Mouse (Mus musculus): ENCODE data around the gene Nrn1l. TPM values are rescaled to one million over a fixed set of nuclear protein-coding genes. Genes with fewer than 3 reads are reported as not detected.

The Nrn1l gene
- 1 to 10 TPM in 1 of 2 experiments, under 1 TPM in 1; 0.59 to 1.7 TPM for total RNA-seq (2021)
- long read RNA-seq, experiment 1 = 0 reads
- long read RNA-seq, experiment 2 = 0 reads

DNA sequence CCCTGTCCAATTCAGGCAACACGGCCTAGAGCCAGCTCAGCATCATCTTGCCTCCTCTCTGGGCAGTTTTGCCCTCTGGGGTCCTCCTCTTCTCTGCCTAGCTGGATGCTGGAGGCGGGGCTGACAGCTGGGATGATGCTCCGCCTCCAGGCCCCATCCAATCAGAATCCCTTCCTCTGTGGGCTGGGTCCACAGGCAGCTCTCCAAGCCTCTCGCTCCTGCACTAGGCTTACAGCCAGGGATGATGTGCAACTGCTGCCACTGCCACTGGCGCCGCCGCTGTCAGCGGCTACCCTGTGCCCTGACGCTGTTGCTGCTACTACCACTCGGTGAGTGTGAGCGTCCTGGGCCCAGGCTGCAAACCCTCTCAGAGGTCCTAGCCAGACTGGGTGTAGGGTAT lies at the start of gene Nrn1l:
Gene Nrn1l, plus strand, starts transcription at position 229 of the 400 bp plus-strand sequence.
- peak; percentile 77 to 83 for DNase-seq

- DNase-seq = no peak
These were observed 46.7 kb upstream of the Nrn1l start for GRCm38 (mm10) chr8:105846678-105847077.

- DNase-seq = no peak
These were observed 43.4 kb upstream of the Nrn1l start for GRCm38 (mm10) chr8:105850014-105850413.

GRCm38 (mm10) chr8:105850611-105851010 lies 42.8 kb upstream of the Nrn1l start:
- DNase-seq = no peak

DNA sequence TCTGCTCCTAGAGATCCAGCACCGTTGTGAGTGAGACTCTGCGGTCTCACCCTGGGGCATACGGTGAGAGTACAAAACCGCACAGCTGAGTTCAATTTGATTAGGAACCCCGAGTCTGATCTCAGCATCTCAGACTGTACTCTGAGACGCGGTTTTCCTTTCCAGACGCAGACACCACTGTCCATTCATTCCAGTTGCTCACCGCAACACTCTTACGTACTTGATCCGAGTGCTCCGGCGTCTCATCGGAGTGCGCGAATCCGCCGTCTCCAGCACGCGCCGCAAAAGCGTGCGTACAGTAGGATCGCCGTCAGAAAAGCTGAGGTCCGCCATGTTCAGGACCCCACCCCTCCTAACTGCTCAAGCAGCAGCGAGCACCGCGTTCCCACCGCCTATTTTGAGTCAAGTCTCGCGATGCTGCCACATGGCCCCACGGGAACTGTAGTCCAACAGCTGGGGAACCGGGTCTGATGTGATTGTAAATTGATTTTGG lies 41.7 kb upstream of the Nrn1l start:
- peak; percentile 90 to 92 for DNase-seq

- no peak for DNase-seq
These were observed 41.1 kb upstream of the Nrn1l start for GRCm38 (mm10) chr8:105852146-105852729.

DNA sequence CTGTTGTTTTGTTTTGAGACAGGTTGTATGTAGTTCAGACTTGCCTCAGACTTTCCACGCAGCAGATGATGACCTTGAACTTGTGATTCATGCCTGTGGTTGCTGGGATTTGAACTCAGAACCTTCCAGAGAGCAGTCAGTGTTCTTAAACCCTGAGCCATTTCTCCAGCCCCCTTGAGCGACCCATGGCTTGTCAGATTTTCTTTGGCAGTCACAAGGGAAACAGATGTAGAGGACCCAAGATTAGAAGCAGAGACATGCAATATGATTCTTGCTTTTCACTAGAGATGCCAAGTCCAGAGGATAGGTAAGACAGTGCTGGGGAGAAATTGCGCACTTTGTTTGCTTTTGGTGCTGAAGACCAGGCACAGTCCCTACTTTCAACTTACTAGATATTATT lies 40.2 kb upstream of the Nrn1l start, which contains the start of gene Cenpt:
Gene Cenpt, minus strand, starts transcription at position 101 of the 400 bp plus-strand sequence.
- DNase-seq = no peak

DNA sequence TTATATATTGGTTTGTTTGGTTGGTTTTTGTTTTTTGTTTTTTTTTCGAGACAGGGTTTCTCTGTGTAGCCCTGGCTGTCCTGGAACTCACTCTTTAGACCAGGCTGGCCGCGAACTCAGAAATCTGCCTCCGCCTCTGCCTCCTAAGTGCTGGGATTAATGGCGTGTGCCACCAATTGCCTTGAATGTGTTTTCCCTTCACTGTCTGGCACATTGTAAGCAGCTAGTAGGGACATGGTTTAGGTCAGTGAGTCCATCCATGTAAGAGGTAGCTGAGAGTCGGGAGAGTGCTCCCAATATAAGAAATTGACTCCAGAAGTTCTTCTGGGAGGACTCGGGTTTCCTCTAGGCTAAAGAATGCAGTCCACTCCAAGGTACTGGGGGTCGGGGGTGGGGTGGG lies 39.1 kb upstream of the Nrn1l start:
- DNase-seq = no peak

- DNase-seq = peak; percentile 94 to 96
These were observed 38.6 kb upstream of the Nrn1l start, which contains the start of gene Thap11 for GRCm38 (mm10) chr8:105854715-105855216. Gene Thap11 (plus strand): TSS chr8:105855132.

DNA sequence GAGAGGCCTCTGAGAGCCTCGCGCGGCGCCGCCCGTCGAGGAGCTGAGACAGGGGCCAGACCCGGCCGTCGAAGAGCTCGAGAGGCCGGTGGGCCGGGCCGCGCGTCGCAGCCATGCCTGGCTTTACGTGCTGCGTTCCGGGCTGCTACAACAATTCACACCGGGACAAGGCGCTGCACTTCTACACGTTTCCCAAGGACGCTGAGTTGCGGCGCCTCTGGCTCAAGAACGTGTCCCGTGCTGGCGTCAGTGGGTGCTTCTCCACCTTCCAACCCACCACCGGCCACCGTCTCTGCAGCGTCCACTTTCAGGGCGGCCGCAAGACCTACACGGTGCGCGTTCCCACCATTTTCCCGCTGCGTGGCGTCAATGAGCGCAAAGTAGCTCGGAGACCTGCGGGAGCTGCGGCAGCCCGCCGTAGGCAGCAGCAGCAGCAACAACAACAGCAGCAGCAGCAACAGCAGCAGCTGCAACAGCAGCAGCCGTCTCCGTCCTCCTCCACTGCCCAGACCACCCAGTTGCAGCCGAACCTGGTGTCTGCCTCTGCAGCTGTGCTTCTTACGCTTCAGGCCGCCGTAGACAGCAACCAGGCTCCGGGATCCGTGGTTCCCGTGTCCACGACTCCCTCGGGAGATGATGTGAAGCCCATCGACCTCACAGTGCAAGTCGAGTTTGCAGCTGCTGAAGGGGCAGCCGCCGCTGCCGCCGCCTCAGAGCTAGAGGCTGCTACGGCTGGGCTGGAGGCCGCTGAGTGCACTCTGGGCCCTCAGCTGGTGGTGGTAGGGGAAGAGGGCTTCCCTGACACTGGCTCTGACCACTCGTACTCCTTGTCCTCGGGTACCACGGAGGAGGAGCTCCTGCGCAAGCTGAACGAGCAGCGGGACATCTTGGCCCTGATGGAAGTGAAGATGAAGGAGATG lies 37.9 kb upstream of the Nrn1l start:
- DNase-seq = peak; percentile 64 to 71

DNA sequence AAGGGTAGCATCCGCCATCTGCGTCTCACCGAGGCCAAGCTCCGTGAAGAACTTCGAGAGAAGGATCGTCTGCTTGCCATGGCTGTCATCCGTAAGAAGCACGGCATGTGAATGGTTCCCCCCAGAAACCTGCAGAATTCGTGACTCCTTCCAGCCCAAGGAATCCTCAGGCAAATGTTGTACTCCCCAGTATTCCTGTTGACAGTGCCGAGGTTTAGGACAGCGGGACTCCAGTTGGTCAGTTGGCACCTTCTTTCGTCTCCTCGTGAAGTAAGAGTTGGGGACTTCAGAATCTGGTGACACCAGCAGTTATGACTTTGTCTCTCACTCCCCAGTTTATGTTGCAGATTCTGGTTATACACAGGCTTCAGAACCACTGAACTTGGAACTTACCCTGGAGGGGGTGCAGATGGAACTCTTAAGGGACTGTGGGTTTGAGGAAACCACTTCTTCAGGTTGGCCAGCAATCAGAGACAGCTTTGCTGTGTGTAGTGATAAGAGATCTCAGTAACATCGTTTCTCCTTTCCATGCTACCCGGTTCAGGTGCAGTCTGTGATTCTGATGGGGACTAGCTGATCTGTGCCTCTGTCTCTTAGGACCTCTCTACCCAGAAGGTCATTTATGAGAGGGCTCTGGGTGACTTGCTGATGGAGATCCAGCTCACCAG lies 37.1 kb upstream of the Nrn1l start:
- DNase-seq = no peak

DNA sequence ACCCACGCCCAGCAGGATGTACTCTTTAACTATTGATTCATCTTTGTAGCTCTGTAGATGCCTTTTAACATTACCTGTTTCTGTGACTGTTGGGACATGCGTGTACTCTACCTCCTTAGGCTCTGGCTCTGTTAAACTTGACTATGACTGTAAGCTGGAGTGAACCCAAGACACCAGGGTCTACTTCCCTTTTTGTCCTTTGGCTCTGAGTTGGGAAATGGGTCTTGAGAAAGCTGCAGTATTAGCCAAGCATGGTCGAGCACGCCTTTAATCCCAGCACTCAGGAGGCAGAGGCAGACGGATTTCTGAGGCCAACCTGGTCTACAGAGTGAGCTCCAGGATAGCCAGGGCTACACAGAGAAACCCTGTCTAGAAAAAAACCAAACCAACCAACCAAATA lies 34.9 kb upstream of the Nrn1l start:
- DNase-seq = no peak

DNA sequence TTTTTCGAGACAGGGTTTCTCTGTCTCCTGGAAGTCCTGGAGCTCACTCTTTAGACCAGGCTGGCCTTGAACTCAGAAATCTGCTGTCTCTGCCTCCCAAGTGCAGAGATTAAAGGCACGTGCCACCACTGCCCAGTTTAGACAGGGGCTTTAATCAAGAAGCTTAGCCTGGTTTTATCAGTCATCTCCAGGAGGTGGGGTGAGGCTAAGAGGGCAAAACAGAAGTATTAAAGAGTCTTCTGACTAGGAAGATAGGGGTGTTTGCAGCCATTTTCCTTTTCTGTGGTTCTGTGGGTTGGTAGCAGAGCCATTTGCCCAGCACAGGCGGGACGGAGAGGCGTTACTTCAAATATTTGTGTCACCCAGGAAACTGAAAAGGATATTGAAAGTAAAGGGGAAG lies 34.1 kb upstream of the Nrn1l start:
- DNase-seq = no peak

DNA sequence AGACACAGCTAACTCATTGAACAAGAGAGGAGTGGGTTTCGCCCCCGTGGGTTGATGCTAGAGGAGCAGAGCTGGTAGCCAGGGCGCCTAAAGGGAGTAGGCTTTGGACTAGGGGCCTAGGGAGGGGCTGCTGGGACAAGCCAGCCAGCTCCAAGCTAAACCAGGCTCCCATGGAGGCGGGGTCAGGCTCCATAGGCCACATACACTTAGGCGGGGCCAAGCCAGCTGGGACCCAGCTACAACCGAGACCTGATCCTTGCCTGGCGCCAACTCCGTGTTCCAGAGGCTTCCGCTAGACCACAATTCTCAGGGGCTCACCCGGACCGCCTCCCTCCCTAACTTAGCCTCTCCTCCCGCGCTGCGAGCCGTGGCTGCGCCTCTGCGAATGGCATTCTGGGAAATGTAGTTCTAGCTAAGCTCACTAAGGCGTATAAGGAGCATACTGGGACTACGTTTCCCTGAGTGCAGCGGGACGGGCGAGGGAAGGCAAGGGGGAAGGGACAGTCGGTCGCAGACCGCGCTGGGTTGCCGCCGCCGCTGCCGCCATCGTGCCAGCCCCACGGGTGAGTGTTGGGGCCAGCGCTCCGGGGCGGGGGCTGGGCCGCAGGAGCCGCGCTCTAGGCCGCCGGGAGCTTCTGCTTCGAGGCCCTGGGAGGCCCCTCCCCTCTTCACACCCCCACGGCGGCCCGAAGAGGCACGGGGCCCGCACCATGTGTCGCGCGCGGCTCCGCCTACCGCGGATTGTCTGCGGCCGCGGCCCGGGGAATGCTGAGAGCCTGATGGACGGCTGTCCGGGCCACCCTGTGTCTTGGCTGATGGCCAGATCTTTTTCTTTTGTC lies 33.0 kb upstream of the Nrn1l start, which contains the start of gene Nutf2:
Gene Nutf2, plus strand, starts transcription at position 438 of the 839 bp plus-strand sequence.
- DNase-seq = peak; percentile 95 to 96

GRCm38 (mm10) chr8:105861951-105862350 lies 31.4 kb upstream of the Nrn1l start:
- DNase-seq = peak in 1 of 2 experiments; percentile 44

- no peak for DNase-seq
These were observed 26.9 kb upstream of the Nrn1l start for GRCm38 (mm10) chr8:105866364-105867029.

DNA sequence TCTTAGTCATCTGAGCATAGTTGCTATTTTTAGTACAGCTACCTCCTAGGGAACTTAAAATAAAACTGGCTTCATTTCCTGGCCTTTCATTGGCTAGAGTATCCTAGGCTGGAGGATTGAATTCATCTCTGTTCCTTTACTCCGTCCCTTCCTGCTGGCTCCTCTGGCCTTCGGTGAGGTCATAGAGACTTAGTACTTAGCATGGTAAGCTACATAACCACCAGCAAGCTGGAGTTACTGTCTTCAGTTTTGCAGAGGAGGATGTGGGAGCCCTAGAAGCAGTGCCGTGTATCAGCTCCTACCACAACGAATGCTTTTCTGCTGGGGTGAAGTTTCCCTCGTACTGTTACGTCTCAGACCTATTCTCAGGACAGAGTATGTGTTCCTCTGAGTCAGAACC lies 19.1 kb upstream of the Nrn1l start:
- no peak for DNase-seq

DNA sequence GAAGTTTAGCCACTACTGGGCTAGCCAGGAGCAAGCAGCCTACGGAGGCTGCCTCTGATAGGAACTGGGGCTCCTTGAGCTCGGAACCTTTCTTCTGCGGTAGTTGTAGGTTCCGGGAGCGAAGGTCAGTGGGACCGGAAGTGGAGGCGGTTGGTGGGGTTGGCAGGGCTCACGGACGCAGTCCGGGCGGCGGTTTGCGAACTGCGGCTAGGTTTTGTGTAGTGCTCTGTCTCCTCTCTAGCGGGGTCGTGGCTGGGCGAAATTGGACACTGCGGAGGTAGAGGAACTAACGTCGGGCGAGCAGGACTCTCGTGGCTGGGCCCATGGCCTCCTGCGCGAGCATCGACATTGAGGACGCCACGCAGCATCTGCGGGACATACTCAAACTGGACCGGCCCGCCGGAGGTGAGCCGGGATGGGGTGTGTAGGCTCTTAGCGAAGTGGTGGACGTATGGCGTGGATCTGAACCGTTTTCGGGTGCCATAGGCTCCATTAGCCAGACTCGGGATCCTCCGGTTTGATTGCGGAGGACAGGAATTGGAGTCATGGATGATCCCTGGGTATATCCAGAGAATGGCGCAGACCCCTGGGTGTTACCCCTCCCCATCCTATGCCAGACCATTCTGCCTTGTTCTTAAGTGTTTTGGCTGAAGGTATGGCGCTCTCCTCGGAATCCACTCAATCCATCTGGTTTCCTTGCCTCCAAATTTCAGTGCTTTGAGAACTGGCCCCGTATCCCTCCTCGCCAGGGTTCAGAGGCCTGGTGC lies 12.4 kb upstream of the Nrn1l start, which contains the start of gene Edc4:
Gene Edc4, plus strand, starts transcription at position 128 of the 767 bp plus-strand sequence.
- DNase-seq = peak; percentile 85 to 88

- DNase-seq = no peak
These were observed 3.5 kb upstream of the Nrn1l start for GRCm38 (mm10) chr8:105889756-105890465.
